Mouse (Mus musculus) CH12F3 (cell line): ENCODE measurements around the gene Gm7945.
"Not testable (repeated sequence)": the region's sequence is repeated elsewhere in the genome, so short reads cannot be mapped to it uniquely, and the experiment has no call there.

Experiments
- in situ Hi-C: fragments of 300-500 bp; cut with MboI; formaldehyde crosslinking; loops from 2 replicates; pipeline ENCODE4 v1.14.3; 2020; ENCODE audit warnings: low sequenced_read_pairs

Gene Gm7945

GRCm38 (mm10) chr14:41386279-41386678 lies at the start of gene Gm7945:
TSS of gene Gm7945 (minus strand) at chr14:41386379.
- in situ Hi-C loops = not testable (repeated sequence)

GRCm38 (mm10) chr14:41425393-41426075 lies 39.4 kb upstream of the Gm7945 start:
- in situ Hi-C loops = not testable (repeated sequence)

- in situ Hi-C loops = not testable (repeated sequence)
Observed at GRCm38 (mm10) chr14:41424694-41425093, 38.5 kb upstream of the Gm7945 start.

GRCm38 (mm10) chr14:41408181-41408580 lies 22.0 kb upstream of the Gm7945 start, which contains the start of gene Gm6482:
TSS of gene Gm6482 (minus strand) at chr14:41408281.
- in situ Hi-C loops = not testable (repeated sequence)

- in situ Hi-C loops = not testable (repeated sequence)
Observed at GRCm38 (mm10) chr14:41348309-41348708, 37.9 kb downstream of the Gm7945 start, which contains the start of gene Gm5798. TSS of gene Gm5798 (plus strand) at chr14:41348609.
